Mouse (Mus musculus) MN1 (cell line): ENCODE data around the gene Snap29.

ENCODE experiments used
- DNase-seq: peaks from one replicate; pipeline ENCODE4 v3.0.0-alpha.2; 2016; ENCODE audit warnings: low spot score

The Snap29 gene

DNA sequence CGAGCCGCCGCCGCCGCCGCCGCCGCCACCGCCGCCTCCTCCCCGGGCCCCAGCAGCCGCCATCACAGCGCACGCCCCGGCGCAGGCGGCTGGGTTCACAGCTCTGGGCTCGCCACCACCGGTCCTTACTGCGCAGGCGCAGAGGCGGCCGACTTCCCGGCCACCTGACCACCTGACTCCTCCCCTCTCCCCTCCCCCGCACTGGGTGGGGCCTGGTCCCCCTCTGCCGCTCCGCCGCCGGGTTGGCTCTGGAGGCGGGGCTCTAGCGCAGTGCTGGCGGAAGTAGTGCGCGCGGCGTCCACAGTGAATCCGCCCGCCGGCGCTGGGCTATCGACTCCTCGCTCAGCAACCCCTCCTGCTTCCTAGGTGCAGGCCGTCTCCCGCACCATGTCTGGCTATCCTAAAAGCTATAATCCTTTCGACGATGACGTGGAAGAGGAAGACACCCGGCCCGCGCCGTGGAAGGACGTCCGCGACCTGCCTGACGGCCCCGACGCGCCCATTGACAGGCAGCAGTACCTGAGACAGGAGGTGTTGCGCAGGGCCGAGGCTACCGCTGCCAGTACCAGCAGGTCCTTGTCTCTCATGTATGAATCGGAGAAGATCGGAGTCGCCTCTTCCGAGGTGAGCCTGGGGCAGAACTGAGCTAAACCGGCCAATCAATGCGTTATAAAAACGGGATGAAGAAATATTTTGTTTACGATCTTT is at the start of gene Snap29, which contains the start of gene Pi4ka:
Gene Snap29 (plus strand): TSS at position 251 of the 708 bp plus-strand sequence.
Gene Pi4ka (minus strand): TSS at position 579 of the 708 bp plus-strand sequence.
- peak; percentile 99 for DNase-seq

DNA sequence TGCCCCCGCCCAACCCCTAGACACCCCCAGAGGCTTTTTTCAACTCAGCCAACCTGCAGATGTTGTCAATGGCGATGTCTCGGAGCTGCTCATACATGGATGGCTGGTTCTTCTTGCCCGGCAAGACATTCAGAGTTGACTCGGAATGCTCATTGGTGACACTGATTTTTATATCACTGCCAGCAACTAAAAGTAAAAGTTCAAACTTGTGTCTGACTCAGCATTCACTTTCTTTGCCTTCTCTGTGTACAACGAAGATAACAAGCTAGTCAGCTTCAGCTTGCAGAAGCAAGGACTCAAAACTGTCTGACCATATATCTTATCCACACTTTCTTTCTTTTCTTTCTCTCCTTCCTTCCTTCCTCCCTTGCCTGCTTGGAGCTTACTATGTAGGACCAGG is 49.8 kb upstream of the Snap29 start:
- DNase-seq, result no peak

DNA sequence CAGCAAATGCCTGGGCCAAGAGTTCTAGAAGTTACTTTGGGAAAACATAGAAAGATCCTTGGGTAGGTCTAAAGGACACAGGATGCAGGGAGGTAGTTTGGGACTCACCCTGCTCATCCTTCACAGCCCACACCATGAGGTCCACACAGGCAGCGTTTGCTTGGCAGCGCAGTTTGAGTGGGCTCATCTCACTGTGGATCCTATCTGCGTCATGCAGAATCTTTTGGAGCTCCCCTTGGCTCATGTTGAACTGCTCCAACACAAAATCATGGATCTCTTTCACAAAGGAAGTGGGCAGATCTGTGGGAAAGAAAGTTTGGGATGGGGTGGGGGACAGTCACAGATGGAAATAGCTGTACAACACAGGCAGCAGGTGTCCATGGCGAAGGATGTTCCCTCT is 47.0 kb upstream of the Snap29 start:
- DNase-seq, result no peak

DNA sequence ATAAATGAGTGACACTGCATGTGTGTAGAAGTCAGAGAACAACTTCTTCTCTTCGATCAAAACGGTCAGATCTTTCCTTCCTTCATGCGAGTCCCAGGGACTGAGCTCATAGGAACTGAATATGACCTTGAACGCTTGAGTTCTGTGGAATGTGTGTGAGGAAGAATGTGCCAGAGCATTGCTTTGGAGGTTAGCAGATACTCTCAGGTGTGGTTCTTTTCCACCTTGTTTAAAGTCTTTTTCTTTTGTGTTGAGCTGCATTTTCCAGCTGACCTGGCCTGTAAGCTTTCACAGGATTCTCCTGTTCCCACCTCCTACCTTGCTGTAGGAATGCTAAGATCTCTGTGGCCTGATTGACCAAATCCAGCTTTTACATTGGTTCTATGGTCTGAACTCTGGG is 23.5 kb upstream of the Snap29 start:
- DNase-seq, result no peak

DNA sequence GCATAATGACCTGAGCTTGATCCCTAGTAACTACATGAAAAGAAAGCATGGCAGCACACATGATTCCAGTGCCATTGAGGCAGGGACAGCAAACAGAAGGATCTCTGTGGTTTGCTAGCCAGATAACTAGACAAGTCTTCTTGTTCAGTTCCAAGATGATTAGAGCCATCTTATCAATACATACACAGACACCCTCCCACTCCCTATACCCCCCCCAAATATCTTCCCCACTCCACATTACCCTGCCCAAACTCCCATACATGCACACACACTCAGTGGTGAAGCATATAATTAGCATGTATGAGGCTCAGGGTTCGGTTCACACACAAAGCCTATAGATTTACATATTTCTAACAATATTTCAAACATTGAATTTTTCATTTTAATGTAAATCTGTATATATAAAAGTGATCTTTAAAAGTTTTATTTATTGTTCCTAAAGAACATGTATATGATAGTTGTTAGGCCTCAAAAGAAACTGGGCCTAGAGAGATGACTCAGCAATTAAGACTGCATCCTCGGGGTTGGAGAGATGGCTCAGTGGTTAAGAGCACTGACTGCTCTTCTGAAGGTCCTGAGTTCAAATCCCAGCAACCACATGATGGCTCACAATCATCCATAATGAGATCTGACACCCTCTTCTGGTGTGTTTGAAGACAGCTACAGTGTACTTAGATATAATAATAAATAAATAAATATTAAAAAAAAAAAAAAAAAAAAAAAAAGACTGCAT is 22.0 kb upstream of the Snap29 start:
- DNase-seq, result no peak

DNA sequence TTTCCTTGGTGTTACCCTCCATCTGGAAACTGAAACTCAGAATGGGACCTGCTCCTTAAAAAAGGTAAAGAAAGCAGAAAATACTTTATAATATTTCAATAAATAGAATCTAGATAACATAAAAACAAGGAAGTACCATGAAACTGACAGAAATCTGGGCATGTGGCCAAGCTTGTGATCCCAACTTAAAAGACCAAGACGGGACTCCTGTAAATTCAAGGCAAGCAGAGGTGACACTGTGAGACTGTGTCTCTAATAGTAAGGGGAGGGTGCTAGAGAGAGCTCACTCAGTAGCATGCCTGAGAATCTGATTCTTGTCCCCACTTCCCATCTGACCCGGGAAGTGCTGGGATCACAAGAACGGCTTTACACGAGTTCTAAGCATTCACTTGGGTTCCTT is 13.0 kb upstream of the Snap29 start:
- DNase-seq, result no peak

DNA sequence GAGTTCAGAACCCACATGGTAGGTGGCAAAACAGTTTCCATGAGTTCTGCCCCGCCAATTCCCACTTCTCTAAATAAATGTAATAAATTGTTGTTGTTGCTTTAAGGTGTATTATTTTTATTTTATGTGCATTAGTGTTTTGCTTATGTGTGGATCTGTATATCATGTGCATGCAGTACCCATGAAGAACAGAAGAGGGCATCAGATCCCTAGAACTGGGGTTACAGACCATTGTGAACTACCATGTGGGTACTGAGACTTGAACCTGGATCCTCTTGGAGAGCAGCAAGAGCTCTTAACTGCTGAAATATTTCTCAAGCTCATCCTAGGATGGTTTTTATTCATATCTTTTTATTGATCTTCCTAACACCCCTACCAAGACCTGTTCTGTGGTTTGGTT is 2.9 kb upstream of the Snap29 start:
- no peak for DNase-seq

DNA sequence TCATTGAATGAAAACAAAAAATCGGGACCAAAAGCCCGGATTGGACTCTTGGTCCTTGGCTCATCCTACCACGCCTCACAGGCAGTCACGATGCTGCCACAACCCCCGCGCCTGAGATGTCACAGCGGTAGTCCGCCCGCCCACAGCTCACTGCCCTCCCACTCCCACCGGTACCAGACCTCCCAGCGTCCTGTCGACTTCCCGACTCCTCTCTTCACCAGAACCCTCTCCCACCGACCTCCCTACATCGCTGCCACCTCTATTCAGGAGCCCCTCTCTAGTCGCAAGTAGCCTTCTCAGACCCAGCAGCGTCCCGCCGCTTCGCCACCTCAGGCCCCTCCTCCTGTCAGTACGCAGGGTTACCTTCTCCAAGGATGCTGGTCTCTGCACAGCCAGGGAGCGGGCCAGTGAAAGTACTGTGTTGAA is 502 bp upstream of the Snap29 start:
- peak; percentile 73 for DNase-seq

DNA sequence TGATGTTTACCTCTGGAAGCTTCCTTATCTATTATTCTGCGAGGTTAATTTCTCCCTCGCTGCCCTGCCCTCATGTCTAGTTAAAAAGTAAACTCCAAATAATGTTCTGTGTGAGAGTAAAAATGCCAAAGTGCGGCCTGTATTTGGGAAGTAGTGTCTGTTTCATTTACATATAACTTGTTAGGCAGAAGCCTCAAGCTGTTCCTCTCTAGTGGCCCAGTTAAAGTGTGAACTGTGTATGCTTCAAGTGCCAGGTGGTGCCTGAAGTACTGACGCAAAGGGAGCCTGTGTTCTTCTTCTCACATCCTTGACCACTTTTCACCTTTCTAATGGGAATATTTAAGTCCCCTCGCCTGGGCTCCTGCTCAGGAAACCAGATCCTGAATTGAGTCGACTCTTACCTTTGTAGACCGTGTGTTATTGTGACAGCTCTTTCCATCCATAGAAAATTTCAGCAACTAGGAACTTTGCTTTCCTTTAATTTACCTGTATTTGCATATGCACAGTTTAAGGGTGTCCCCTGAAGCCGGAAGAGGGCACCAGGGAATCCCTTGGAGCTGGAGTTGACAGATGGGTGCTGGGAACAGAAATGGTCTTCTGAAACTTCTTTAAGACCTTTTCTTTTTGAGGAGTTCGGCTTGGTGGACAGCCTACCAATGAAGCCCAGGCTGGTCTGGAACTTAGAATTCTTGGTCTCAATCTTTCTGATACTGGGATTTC is 886 bp downstream of the Snap29 start:
- peak; percentile 9 for DNase-seq

DNA sequence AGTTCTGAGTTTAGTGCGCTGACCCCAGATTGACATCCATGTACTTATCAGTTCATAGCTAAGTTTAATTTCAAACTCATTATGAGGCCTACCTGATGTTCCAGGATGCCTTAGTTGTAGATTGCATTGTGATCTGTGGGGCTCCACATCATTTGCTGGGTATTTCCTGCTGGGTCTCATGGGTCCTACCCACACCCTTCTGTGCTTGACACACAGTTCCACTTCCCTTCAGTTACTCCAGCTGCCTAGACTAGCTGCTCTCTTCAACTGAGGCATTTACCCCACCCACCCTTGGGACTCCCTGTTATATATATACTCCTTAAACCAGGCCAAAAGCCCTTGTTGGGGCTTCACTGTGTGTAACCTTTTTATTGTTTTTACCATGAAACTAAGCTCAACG is 3.3 kb downstream of the Snap29 start:
- DNase-seq, result no peak

DNA sequence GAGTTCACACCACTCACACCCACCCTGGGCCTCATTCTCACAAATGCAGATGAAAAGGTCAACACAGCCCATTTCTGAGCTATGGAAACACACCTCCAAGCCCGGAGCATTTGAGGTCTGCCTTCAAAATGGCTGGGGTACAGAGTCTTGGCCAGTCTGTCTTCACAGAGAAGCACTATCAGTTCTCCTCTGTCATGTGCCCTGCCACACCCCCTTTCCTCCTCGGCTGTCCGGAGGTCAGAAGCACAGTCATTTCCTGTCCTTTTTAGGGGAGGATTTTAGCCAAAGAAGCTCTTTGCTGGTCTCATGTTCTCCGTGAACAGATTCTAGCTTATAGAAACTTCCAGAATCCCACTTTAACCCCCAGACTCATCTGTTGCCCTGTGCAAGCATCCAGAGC is 4.4 kb downstream of the Snap29 start:
- DNase-seq, result no peak

DNA sequence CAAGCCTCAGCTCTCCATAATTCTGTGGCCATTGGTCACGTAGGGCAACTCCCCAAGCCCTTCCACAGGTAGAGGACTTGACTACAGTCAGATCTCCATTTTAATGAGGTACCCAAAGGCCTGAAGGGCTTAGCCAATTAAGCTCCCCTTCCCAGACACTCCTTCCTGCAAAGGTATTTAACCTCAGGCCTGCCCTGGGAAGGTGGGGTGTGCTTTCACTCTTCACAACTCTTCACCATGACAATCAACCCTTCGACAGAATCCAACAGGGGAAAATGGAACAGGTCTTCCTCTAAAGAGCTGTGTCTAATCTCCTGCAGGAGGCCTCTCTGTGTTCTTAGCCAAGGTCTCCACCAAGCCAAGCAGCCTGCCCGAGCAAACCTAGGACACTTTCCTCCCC is 17.2 kb downstream of the Snap29 start:
- no peak for DNase-seq

DNA sequence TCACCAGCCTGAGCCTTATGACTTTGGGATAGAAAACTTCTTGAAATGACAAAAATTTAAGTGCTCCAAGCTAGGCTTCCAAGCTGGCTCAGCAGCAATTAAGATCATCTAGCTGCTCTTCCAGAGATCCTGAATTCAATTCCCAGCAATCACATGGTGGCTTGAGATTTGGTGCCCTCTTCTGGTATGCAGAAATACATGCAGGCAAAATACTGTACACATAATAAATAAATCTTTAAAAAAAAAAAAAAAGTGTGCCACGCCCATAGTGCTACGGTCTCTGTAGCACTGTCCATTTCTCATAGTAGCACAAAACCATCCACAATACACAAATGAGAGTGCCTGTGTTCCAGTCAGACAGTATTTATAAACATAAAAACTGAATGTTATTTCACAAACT is 26.8 kb downstream of the Snap29 start:
- peak; percentile 25 for DNase-seq

DNA sequence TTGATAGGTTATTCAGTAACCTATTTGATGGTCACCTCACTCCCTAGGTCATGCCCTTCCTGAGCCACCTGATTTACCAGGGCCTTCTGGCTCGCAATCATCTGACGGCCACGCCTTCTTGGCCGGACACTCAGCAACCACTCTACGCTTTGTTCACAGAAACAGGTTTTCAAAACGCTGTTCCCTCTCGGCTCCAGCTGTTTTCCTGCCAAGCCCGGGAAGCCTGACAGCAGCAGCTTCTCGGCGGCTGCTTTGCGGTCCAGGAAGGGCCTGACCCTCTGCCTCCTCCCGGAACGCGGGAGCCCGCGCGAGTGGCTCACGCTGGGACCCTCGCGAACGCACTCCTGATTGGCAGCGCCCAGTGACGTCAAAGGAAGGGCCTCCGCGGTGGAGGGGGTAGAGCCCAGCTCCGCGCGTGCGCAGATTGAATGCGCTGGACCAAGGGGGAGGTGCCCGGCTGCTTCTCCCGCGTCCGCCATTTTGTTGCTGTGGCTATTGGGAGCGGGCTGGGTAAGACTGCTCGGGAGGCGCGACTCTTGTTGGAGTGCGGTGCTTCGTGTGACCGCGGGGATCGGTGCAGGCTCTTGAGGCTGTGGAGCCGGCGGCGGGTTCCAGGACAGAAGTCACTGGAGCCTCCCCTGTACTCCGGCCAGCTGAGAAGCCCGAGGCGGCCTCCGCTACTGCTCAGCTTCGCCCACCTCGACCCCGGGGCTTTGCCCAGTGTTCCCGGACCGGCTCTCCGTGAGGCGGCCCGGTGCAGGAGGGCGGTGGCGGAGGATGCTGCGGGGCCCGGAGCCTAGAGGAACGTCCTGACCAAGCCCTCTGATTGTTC is 46.0 kb downstream of the Snap29 start, which contains the start of gene Crkl:
Gene Crkl (plus strand): TSS at position 447 of the 832 bp plus-strand sequence.
- peak; percentile 99 for DNase-seq

DNA sequence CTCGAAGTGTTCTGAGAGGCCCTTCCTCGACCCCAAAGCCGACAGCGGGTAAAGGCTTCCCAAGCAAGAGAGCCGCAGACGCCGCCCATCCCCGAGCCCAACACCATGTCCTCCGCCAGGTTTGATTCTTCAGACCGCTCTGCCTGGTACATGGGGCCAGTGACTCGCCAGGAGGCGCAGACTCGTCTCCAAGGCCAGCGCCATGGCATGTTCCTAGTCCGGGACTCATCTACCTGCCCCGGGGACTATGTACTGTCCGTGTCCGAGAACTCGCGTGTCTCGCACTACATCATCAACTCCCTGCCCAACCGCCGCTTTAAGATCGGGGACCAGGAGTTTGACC is 46.6 kb downstream of the Snap29 start:
- DNase-seq, result peak; percentile 62

DNA sequence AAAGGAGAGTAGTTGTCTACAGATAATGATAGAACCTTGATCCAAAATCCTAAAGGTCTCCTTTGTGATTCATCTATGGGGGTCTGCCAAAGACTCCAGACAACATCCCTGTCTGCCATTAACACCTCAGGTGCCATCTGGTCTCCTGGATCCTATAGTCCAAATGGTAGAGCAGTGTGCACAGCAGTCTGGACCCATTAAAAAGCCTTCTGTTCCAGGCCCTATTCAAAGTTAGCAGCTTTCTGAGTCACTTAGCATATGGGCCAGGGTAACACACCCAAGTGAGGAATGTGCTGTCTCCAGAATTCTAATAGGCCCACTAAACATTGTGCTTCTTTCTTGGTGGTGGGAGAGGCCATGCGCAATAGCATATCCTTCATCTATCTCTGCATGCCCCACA is 51.1 kb downstream of the Snap29 start:
- DNase-seq, result no peak

DNA sequence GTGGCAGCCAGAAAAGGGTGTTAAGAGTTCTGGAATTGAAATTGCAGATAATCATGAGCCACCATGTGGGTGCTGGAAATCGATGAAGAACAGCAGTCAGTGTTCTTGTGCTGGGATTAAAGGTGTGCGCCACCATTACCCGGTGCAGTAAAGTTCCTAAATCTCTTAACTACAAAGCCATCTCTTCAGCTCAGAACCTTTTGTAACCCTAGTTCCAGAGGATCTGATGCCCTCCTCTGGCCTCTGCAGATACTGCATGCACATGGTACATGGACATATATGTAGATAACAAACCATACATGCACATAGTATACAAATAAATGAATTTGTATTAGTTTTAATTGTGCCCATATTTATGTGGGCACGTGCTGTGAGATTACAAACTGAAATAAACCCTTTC is 54.5 kb downstream of the Snap29 start:
- DNase-seq, result no peak

DNA sequence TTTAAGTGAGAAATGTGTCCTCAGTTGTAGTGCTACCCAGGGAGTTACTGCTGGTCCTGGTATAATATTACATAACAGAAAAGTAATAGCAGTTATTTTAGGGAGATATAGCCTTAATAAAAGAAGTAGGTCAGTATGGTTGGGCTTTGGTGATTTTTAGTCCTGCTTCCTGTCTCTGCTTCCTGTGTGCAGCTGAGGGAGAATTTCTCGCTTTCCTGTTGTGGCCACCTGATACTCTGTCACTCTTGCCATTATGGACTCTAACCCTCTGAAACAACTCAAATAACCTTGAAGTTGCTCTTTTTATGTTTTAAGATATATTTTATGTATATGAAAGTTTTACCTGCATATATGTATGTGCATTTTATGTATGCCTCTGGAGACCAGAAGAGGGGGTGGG is 55.8 kb downstream of the Snap29 start:
- no peak for DNase-seq

DNA sequence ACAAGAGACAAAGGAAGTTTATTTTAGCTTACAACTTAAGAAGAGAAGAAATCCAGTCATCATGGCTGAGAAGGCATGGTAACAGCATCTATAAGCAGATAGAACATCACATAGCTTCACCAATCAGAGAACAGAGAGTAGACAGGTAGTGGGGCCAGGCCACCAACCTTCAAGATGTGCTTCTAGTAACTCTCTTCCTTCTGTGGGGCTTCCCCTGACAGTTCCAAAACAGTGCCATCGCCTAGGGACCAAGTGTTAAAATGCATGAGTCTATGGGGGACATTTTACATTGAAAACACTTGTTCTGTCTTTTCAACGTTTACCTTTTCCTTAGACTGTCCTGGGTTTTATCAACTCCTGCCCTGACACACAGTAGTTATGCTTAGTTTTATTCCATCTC is 57.4 kb downstream of the Snap29 start:
- DNase-seq, result no peak

DNA sequence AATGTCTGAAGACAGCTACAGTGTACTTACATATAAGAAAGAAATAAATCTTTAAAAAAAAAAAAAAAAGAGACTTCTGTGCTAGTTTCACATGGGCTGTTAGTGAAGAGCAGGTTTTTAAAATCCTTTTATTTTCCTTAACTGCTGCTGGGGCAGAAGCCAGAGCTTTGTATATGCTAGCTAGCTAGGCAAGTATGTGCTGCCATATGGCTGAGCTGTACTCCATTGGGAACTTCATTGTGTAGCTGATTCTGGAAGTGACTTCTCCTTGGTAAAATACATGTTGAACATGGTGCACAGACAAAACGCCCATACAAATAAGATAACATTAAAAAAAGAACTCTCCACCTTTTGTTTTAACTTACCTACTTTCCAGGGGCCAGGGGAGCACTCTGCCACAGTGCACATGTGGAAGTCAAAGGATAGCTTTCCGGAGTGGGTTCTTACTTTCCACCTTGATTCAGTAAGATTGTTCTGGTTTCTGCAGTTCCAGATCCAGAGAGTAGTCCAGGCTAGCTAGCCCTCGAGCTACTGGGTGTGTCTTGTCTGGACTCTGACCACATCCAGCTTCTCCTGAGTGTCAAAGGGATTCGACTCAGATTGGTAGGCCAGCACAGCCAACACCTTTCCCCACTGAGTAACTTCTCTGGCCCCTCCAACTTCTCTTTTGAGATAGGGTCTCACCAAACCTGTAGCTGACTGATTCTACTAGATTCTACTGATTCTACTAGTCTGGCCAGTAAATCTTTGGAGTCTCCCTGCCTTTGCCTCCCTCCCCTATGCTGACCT is 61.3 kb downstream of the Snap29 start:
- DNase-seq, result no peak

DNA sequence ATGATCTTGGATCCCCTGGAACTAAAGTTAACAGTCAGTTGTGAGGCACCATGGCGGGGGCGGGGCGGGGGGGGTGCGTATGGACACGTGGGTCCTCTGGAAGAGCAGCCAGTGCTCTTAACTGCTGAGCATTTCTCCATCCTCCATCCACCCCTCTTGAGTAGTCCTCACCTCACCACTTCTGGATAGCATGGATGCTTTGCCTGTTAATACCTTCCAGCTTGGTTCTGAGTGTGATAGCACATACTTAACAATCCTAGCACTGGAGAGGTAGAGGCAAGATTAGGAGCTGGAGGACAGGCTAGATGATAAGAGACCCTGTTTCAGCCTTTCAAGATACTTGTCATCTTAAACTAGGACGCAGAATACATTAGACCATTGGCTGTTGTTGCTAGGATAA is 66.7 kb downstream of the Snap29 start:
- DNase-seq, result no peak
